Mouse (Mus musculus) ovary, postnatal 10 days (tissue): ENCODE data around the gene Olfr15.
"Not testable (repeated sequence)": the region's sequence is repeated elsewhere in the genome, so short reads cannot be mapped to it uniquely, and the experiment has no call there.

Experiments used
- DNase-seq: peaks from one replicate; pipeline ENCODE4 v3.0.0; 2022; ENCODE audit warnings: low spot score

Gene Olfr15

DNA sequence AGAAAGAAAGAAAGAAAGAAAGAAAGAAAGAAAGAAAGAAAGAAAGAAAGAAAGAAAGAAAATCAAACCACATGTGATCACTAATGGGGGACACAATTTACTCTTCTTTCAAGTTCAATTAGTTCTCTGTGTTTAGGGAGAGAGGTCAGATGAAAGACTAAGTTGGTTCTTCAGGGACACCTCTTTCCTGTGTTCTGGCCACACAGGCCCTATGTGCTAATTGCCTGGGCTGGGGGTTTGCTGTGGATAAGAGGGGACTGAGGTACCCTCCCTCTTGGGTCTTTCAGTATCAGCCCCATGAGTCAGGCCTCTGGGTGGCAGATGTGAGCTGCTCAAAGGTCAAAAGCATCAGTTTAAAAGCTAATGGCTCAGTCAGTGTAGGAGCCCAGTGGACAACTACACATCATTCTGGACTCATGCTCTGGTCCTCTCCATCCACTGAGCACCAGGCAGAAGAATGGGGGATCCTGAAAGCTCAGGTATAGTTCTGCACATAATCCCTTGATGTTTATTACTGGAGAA is at the start of gene Olfr15:
Gene Olfr15 (plus strand): TSS at position 291 of the 522 bp plus-strand sequence.
- no peak for DNase-seq

- no peak for DNase-seq
Observed at GRCm38 (mm10) chr16:3781237-3781636, 49.4 kb upstream of the Olfr15 start.

GRCm38 (mm10) chr16:3788394-3788793 is 42.3 kb upstream of the Olfr15 start:
- no peak for DNase-seq

- no peak for DNase-seq
Observed at GRCm38 (mm10) chr16:3808176-3808575, 22.5 kb upstream of the Olfr15 start.

GRCm38 (mm10) chr16:3814667-3815066 is 16.0 kb upstream of the Olfr15 start:
- DNase-seq, result not testable (repeated sequence)

DNA sequence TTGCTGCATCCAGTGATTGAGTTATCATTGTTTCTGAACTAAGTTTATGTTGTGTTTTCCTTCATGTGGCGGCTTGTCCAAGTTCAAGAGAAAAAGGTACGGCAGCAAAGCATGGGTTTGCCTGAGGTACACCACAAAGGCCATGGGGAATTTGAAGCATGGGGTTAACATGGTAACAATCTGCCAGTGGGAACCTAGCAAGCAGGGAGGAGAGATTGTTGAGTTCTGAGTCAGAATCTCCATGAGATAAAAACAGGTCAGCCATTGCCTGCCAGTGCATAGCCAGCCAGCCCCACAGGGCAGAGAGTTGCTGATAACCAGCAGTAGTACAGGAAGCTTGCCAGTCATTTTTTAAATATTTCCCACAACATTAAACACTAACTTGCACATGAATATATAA is 10.5 kb upstream of the Olfr15 start:
- DNase-seq, result no peak

DNA sequence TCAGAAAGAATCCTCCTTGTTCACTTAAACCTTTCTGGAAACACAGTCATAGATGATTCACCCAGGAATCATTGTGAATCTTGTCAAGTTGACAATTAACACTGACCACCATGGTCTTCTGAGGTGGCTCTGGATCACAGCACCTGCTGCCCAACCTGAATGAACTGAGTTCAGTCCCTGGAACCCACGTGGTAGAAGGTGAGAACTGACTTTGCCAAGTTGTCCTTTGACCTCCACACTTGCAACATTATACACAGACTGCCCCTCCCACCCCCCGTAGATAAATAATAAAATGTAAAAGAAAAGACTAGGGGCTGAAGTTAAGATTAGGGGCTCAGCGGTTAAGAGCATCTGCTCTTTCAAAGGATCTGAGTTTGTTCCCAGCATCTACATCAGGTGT is 2.7 kb upstream of the Olfr15 start:
- no peak for DNase-seq

- no peak for DNase-seq
Observed at GRCm38 (mm10) chr16:3829727-3830126, 951 bp upstream of the Olfr15 start.

DNA sequence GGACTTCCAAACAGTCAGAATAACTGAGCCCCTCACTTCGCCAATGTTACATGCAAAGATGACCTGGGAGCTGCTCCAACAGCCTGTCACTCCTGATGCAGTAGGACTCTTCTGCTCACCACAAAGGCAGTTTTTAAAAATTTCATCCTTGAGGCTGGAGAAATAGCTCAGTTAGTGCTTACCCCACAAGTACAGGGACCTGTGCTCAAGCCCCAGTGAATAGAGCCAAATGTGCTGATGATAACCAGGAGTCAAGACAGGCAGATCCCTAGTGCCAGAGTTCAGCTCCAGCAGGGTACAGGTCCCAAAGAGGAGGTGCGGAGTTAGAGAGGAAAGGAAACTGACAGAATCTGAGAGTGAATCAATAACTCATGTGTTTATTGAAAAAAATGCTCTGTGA is 4.8 kb downstream of the Olfr15 start:
- no peak for DNase-seq

DNA sequence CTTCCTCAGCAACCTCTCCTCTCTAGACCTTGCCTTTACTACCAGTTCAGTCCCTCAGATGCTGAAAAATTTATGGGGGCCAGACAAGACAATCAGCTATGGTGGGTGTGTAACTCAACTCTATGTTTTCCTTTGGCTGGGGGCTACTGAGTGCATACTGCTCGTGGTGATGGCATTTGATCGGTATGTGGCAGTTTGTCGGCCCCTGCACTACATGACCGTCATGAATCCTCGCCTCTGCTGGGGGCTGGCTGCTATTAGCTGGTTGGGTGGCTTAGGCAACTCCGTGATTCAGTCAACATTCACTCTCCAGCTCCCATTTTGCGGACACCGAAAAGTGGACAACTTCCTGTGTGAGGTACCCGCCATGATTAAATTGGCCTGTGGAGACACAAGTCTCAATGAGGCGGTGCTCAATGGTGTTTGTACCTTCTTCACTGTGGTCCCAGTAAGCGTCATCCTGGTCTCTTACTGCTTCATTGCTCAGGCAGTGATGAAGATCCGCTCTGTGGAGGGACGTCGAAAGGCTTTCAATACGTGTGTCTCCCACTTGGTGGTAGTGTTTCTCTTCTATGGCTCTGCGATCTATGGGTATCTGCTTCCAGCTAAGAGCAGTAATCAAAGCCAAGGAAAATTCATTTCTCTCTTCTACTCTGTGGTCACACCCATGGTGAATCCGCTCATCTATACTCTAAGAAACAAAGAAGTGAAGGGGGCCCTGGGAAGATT is 8.6 kb downstream of the Olfr15 start:
- no peak for DNase-seq

GRCm38 (mm10) chr16:3842989-3843388 is 12.3 kb downstream of the Olfr15 start:
- no peak for DNase-seq

DNA sequence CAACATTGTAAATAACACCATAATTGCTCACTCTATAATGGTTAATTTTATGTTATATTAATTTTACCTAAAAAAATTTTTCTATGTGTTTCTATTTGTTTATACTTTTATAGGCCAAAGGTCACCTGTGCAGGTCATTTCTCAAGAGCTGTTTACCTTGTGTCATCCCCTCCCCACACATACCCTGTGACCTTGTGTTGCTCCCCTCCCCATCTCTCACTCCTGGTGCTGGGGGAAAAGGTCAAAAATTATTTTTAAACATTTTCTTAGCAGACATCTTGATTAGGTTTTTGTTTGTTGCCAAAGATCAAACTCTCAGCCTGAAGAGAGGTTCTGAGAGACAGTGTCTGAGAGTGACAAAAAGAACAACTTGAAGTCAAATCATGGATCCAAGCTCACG is 13.1 kb downstream of the Olfr15 start:
- DNase-seq, result no peak

DNA sequence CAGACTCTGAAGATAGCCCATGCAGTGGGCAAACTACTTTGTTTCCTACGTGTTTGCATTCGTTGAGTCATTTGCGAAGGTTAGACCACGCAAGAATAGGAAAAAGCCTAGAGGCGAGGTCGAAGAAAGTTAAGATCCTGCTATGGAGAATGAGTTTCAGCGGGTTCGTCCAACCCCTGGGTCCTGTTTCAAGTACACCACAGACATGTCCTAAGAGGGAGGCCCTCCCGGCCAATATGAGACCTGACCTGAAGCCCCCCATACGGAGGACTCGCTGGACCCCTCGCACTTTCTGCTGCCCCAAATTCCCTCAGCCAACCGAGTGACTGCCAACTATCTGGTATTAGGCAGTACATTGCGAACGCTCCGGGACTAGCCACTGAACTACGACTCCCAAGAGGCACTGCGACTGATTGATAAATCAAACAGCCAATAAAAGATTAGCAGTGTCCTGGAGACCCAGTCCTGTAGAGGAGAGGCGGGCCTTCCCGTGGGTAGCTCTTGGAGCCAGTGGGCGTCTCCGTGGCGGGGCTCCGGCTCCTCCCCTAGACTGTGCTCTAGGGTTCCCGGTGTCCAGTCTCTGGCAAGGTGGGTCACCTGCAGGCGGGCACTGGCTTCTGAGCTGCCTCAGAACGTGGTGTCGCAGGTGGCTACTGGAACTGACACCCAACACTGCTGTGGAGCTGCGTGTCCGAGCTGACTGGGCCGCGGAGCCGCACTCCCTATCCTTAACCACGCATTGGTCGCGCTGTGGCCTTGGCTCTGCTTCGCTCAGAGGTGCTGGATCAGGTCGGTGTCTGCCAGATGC is 16.2 kb downstream of the Olfr15 start, which contains the start of gene Zfp174:
Gene Zfp174 (plus strand): TSS at position 558 of the 808 bp plus-strand sequence.
- DNase-seq, result peak; percentile 76

DNA sequence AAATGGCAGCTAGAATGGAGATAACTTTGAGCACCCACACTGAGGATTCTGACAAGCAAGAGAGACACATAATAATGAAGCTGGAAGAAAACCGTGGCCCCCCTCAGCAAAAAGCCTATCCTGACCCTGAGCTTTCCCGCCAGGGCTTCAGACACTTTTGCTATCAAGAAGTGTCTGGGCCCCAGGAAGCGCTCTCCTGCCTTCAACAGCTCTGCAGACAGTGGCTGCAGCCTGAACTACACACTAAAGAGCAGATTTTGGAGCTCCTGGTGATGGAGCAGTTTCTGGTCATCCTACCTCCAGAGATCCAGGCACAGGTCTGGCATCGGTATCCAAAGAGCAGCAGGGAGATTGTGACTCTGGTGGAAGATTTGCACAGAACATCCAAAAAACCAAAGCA is 17.2 kb downstream of the Olfr15 start:
- no peak for DNase-seq

GRCm38 (mm10) chr16:3848416-3848815 is 17.7 kb downstream of the Olfr15 start:
- no peak for DNase-seq

DNA sequence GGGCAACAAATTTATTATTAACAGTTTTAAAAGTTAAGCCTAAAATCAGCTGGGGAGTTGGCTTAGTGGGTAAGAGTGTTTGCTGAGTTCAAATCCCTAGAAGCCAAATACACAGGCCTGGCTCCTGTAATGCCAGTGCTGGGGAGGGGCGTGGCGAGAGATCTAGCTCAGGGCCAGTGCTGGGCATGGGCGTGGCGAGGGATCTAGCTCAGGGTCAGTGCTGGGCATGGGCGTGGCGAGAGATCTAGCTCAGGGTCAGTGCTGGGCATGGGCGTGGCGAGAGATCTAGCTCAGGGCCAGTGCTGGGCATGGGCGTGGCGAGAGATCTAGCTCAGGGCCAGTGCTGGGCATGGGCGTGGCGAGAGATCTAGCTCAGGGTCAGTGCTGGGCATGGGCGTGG is 20.6 kb downstream of the Olfr15 start:
- DNase-seq, result not testable (repeated sequence)

DNA sequence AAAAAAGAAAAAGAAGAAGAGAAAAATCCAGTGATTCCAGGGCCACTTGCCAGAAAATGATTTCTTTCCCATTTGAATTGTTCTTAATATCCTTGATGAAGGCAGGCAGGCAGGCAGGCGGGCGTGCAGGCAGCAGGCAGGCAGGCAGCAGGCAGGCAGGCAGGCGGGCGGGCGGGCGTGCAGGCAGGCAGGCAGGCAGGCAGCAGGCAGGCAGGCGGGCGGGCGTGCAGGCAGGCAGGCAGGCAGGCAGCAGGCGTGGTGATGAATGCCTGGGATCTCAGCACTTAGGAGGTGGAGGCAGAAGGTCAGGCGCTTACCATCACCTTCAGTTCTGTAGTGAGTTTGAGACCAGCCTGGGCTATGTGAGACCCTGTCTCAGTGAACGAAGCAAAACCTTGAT is 21.9 kb downstream of the Olfr15 start:
- DNase-seq, result no peak

DNA sequence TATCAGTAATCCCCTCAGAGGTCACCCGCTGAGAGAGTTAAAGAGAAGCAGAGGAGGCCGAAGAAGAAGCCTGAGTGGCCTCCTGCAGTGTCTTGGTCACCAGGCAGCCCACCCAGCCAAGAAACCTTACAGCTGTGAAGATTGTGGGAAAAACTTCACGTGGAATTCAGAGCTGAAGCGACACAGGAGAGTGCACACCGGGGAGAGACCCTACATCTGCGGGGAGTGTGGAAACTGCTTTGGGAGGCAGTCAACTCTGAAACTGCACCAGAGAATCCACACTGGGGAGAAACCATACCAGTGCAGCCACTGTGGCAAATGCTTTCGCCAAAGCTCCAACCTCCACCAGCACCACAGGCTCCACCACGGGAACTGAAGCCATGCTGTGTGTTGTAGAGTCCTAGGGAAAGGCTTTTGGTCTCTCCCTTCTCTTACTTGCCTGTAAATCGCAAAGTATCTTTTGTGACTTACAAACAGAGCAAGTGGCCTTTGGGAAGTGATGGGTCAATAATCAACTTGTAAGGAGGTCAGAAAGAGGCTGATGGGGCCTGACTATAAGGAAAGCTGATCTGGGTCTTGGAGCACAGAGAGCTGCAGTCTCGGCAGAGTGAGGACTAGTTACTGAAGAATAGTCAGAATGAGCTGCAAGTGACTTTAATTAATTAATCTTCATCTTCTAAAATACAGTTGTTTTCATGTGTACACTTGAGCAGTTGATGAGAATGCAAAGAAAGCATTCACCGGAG is 23.9 kb downstream of the Olfr15 start:
- DNase-seq, result no peak

DNA sequence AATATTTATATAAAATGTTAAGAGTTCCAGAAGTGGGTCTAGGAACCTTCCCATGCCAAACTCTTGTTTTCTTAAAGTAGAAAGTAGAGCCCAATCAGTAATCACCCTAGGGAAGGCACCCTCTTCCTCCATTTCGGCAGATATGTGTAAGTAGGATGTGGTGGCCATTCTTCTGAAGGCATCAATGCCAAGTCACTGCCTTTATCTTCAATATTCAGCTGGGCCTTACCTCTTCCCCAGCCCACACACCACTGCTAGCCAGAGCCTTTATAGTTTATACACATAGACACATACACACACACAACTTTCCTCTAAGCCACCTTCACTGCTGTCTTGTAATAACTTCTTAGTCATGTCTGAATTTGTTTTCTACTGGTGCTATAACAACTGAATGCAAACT is 25.1 kb downstream of the Olfr15 start:
- DNase-seq, result no peak

GRCm38 (mm10) chr16:3859254-3859653 is 28.6 kb downstream of the Olfr15 start:
- no peak for DNase-seq

GRCm38 (mm10) chr16:3871815-3872214 is 41.1 kb downstream of the Olfr15 start:
- DNase-seq, result no peak
